Mouse (Mus musculus) hindbrain, embryonic 10.5 days (tissue): ENCODE data around the gene Cs. TPM values are rescaled to one million over a fixed set of nuclear protein-coding genes. Genes with fewer than 3 reads are reported as not detected.

Experiments used
- DNase-seq: peaks from one replicate; pipeline ENCODE4 v3.0.0-alpha.2; 2017; ENCODE audit warnings: low spot score
- H3K27ac ChIP-seq: fragments of 300-500 bp; sonication (generic); 2 replicates; pipeline ENCODE4 v1.5.1; 2016; ENCODE audit warnings: mild to moderate bottlenecking, moderate library complexity
- H3K27me3 ChIP-seq: fragments of 300-500 bp; sonication (generic); 2 replicates; pipeline ENCODE4 v1.6.1; 2016; ENCODE audit warnings: mild to moderate bottlenecking; ENCODE audit not compliant: poor library complexity, insufficient read depth, severe bottlenecking
- H3K36me3 ChIP-seq: fragments of 300-500 bp; sonication (generic); 2 replicates; pipeline ENCODE4 v1.6.1; 2016; ENCODE audit warnings: mild to moderate bottlenecking, moderate library complexity
- H3K4me1 ChIP-seq: fragments of 300-500 bp; sonication (generic); replicated peaks from 2 replicates; pipeline ENCODE4 v1.6.1; 2016; ENCODE audit warnings: mild to moderate bottlenecking
- H3K4me3 ChIP-seq: fragments of 300-500 bp; sonication (generic); 2 replicates; pipeline ENCODE4 v1.5.1; 2016; ENCODE audit warnings: mild to moderate bottlenecking, moderate library complexity
- H3K9me3 ChIP-seq: fragments of 300-500 bp; sonication (generic); 2 replicates; pipeline ENCODE4 v1.6.1; 2016; ENCODE audit warnings: mild to moderate bottlenecking, moderate library complexity
- WGBS: fragments of 180-500 bp; shearing (Covaris S2); methylation state at CpG from one replicate; pipeline ENCODE4 v1.1.7; 2016; 5-methylcytosine and 5-hydroxymethylcytosine counted together
- polyA plus RNA-seq: library from polyadenylated mRNA; unstranded; fragments of >200 nt; fragmentation: Nextera tagmentation; extraction: Ambion mirVana; gene quantifications from 2 replicates; pipeline ENCODE4 v1.2.1, GENCODE M21; 2016

Gene Cs
- polyA plus RNA-seq, 1 experiment from 2014 or later: 231 TPM

DNA sequence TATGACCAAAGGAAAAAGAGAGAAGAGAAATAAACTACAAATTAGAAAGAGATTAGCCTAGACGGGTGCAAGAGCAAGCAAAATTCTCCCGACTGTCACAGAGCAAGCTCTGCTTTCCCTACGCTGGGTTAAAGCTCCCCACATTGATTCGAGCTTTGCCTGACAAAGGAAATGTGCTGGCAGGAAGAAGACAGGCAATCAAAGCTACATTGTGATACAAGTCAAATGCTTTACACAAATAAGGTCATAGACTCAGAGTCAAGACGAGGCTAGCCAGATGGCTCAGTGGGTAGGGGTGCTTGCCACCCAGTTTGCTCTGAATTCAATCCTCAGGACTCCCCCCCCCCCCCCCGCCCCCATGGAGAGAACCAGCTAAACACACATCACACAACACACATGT is 32.5 kb downstream of the Cs start:
- no peaks in the 10 kb centered on the region for H3K27me3 ChIP-seq
- no peaks in the 10 kb centered on the region for H3K9me3 ChIP-seq
- DNase-seq: no peak
- H3K27ac ChIP-seq: no peak overlapping the region
- H3K4me1 ChIP-seq: peaks cover 25% of the 10 kb centered on the region
- peaks cover 8% of the 10 kb centered on the region for H3K36me3 ChIP-seq
- H3K4me3 ChIP-seq: no peak overlapping the region
- WGBS: 69% methylated on average over 5 of the region's 6 CpGs

DNA sequence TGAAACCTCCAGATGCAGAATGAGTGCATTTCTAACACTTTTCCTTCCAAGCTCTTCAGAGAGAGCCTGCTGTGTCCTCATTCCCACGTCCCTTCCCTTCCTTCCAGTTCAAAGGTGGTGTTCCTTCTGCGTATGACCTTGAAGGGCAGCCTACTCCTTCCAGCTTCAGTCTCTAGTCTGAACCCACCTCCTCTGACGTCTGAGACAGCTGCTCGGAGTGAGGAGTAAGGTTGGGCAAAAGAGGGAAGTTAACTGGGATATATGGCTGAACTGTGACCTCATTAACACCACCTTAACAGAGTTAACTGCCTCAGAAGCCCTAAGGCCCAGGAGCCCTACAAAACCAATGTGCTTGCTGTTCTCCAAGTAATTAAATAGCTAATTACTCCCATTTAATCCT is 33.1 kb downstream of the Cs start:
- peaks cover 25% of the 10 kb centered on the region for H3K4me1 ChIP-seq
- H3K27me3 ChIP-seq: no peaks in the 10 kb centered on the region
- no peaks in the 10 kb centered on the region for H3K9me3 ChIP-seq
- H3K27ac ChIP-seq: no peak overlapping the region
- peaks cover 2% of the 10 kb centered on the region; the same call in 1 of the 2 replicates for H3K36me3 ChIP-seq
- 67% methylated on average over 4 of the region's 4 CpGs for WGBS
- H3K4me3 ChIP-seq: no peak overlapping the region
- no peak for DNase-seq

DNA sequence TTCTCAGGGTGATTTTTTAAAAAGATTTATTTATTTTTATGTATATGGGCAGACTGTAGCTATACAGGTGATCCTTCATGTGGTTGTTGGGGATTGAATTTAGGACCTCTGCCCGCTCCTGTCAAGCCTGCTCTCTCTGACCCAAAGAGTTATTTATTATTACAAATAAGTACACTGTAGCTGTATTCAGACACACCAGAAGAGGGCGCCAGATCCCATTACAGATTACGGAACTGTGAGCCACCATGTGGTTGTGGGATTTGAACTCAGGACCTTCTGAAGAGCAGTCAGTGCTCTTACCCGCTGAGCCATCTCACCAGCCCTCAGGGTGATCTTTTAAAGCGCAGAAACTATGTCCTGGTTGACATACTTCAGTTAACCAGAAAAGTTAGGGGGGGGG is 34.6 kb downstream of the Cs start:
- no peaks in the 10 kb centered on the region for H3K9me3 ChIP-seq
- H3K36me3 ChIP-seq: no peaks in the 10 kb centered on the region
- no peak for DNase-seq
- H3K27me3 ChIP-seq: no peaks in the 10 kb centered on the region
- H3K4me3 ChIP-seq: no peak overlapping the region
- H3K4me1 ChIP-seq: peaks cover 35% of the 10 kb centered on the region
- no peak overlapping the region for H3K27ac ChIP-seq
- 79% methylated on average over 5 of the region's 5 CpGs for WGBS

DNA sequence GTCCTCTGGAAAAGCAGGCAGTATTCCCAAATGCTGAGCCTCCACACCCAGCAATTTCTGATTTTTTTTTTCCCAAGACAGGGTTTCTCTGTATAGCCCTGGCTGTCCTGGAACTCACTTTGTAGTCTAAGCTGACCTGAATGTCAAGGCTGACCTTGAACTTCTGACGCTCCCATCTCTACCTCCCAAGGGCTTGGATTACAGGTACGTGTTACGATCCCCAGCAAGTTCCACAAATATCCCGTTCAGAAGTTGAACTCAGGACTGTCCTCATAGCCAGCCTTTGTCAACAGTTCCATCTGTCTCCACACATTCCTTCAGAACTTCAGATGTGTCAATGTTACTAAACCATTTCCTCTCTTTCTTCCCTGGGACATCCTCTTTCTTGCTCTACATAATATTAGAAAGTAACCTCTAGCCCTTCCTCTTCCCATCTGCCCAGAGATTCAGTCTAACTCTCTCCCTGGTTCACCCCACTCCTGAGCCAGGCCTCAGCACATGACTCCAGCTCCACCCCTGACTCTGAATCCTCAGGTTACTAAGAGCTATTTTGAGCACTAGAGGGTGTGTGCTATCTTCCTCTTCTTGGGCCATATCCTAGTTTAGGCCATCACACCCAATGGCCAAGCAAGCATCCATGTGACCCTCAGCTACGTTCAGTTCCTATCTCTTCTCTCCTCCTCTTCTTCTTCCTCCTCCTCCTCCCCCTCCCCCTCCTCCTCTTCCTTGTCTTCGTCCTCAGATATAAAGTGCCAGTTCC is 35.6 kb downstream of the Cs start:
- H3K9me3 ChIP-seq: no peaks in the 10 kb centered on the region
- DNase-seq: no peak
- no peak overlapping the region for H3K4me3 ChIP-seq
- no peaks in the 10 kb centered on the region for H3K27me3 ChIP-seq
- WGBS: 85% methylated on average over 6 of the region's 6 CpGs
- peaks cover 33% of the 10 kb centered on the region for H3K4me1 ChIP-seq
- H3K27ac ChIP-seq: no peak overlapping the region
- peaks cover 3% of the 10 kb centered on the region for H3K36me3 ChIP-seq

DNA sequence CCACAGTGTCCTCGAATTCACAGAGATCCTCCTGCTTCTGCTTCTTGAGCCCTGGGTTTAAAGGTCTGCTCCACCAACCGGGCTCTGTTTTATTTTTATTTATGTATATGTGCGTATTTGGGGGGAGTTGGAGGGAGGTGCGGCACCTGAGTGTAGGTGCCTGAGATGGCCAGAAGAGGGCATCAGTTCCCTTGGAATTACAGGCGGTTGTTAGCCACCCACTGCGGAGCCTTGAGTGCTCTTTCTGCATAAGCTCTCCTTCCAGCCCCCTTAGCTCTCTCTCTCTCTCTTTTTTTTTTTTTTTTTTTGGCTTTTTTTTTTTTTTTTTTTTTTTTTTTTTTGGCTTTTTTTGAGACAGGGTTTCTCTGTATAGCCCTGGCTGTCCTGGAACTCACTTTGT is 36.9 kb downstream of the Cs start:
- no peak for DNase-seq
- Histone ChIP-seq H3K9me3 (no peaks in the 10 kb centered on the region), H3K27me3 (no peaks in the 10 kb centered on the region), H3K27ac (no peak overlapping the region), H3K4me3 (no peak overlapping the region), H3K36me3 (peaks cover 15% of the 10 kb centered on the region), H3K4me1 (peaks cover 35% of the 10 kb centered on the region)
- 77% methylated on average over 6 of the region's 6 CpGs for WGBS

DNA sequence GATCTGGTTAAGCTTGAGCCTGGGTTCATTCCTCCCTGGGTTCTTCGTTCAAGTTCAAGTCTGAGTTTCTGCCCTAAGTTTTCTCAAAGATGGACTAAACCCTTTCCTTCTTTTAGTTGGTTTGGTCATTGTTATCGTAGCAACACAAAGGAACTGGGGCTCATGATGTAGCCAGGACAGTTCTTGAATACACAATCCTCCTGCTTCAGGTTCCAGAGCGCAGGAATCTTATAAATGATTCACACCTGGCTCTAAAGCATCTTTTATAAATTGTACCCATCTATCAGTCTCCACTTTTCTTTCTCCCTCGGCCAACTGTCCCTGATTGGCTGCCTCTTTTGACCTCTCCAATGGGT is 38.5 kb downstream of the Cs start:
- H3K4me1 ChIP-seq: peaks cover 28% of the 10 kb centered on the region
- peaks cover 32% of the 10 kb centered on the region for H3K36me3 ChIP-seq
- 49% methylated on average over 4 of the region's 4 CpGs for WGBS
- no peak for DNase-seq
- H3K27me3 ChIP-seq: no peaks in the 10 kb centered on the region
- no peaks in the 10 kb centered on the region for H3K9me3 ChIP-seq
- peak overlapping the region; percentile 98 for H3K4me3 ChIP-seq
- peak overlapping the region; percentile 98 for H3K27ac ChIP-seq

DNA sequence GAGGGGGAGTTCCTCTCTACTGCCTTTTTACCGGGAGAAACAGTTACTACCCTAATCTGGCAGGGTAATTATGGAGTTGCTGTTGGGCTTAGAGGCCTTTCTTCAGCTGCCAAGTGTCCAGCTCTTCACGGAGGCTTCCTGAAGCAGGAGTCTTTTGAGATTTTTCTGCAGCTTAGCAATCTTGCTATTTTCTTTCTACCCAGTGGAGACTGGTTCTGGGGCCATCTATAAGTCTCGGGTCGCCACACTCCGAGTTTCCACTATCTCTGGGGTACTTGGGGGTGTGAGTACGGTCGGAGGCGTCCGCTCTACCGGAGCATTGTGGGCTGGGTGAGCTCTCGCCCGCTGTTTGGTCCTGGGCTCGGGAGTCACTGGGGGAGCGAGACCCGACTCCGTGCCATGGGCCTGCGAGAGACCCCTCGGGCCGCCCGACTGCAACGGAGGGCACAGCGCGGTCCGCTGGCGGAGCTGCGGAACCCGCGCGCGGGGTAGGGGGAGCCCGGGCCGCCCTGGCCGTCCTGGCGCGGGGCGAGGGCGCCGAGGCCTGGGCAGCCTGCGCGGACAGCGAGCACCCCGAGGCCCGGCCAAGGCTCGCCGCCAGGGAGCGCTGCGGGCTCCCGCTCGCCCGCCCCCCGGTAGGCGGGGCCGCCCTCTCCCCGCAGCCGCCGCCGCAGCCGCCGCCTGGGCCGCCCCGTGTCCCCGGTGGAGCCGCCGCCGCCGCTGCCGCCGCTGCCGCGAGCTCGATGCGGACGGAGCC is 39.1 kb downstream of the Cs start, which contains the start of gene Ankrd52:
TSS of gene Ankrd52 (plus strand) at position 661 of the 757 bp plus-strand sequence.
- Histone ChIP-seq H3K9me3 (no peaks in the 10 kb centered on the region), H3K4me1 (peaks cover 28% of the 10 kb centered on the region), H3K27me3 (no peaks in the 10 kb centered on the region), H3K27ac (peak within 1 kb of the TSS; percentile 98), H3K36me3 (peaks cover 37% of the 10 kb centered on the region), H3K4me3 (peak within 1 kb of the TSS; percentile 98)
- under 1% methylated on average over 72 of the region's 73 CpGs for WGBS
- peak; percentile 84 for DNase-seq

DNA sequence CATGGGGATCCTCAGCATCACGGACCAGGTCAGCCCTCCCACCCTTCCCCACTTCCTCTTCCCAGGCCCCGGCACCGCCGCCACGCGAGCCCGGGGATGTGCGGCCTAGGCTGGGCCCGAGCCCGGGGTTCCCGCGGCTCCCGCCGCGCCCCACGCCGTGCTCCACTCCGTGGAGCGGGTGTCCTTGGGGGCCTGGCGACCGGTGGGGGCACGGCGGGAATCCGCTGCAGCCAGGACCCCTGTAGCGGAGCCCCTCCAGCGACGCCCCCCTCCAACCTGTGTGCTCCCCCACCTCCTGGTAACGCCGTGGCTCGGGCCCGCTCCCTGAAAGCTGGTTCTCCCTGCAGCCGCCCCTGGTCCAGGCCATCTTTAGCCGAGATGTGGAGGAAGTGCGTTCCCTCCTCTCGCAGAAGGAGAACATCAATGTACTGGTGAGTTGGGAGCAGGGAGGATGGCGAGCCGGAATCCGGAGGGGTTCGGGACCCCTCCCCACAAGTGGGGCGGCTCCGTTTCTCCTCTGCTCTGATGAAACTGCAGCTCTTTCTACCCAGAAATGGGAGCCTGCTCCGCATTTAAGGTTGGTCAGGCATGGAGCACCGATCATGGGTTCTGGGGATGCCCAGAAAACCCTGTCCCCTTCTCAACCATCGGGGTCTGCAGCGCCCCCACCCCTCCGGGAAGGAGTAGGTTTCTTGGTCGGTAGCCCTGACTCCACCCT is 39.8 kb downstream of the Cs start:
- Histone ChIP-seq H3K27me3 (no peaks in the 10 kb centered on the region), H3K4me1 (peaks cover 28% of the 10 kb centered on the region), H3K4me3 (peak overlapping the region; percentile 98), H3K36me3 (peaks cover 45% of the 10 kb centered on the region), H3K27ac (peak overlapping the region; percentile 98), H3K9me3 (no peaks in the 10 kb centered on the region)
- WGBS: under 1% methylated on average over 46 of the region's 47 CpGs
- DNase-seq: peak; percentile 71

DNA sequence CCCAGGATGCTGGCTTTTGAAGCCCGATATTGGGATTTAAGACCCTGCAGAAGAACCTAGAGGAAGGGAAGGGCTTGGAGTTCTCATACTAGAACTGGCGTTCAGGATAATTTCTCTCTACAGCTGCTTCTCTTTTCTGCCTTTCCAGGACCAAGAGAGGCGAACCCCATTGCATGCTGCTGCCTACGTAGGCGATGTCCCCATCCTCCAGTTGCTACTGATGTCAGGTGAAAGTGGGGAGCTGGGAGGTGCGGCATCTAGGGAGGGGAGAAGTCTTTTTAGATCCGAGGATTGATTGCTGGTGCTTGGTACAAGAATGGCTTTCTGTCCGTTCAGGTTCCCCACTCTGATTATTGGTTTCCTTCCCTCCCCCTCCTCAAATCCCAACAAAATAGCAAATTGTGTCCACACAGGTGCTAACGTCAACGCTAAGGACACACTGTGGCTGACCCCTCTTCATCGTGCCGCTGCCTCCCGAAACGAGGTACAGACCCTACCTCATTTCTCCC is 40.5 kb downstream of the Cs start:
- Histone ChIP-seq H3K27me3 (no peaks in the 10 kb centered on the region), H3K4me3 (peak overlapping the region; percentile 98), H3K9me3 (no peaks in the 10 kb centered on the region), H3K36me3 (peaks cover 51% of the 10 kb centered on the region), H3K4me1 (peaks cover 28% of the 10 kb centered on the region), H3K27ac (peak overlapping the region; percentile 98)
- 61% methylated on average over 14 of the region's 14 CpGs for WGBS
- DNase-seq: no peak

DNA sequence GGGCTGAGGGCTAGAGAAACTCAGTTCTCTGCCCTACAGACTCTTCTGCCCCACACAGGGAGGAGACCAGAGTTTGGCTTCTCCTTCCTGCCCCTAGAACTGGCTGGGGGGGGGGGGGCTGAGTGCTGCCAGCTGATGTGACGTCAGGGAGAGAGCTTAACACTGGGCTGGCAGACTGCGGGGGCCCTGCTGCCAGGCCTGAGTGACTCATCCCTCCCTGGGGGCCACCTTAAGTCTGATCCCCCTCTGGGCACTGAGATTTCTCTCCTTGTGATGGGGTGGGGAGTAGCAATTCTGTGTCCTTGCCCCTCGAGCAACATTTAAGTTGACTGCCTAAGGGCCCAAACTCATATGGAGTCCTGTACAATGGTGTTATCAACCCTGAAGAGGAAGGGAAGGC is 40.9 kb downstream of the Cs start:
- H3K9me3 ChIP-seq: no peaks in the 10 kb centered on the region
- H3K4me1 ChIP-seq: peaks cover 28% of the 10 kb centered on the region
- peak overlapping the region; percentile 98 for H3K4me3 ChIP-seq
- no peaks in the 10 kb centered on the region for H3K27me3 ChIP-seq
- peaks cover 56% of the 10 kb centered on the region for H3K36me3 ChIP-seq
- no peak for DNase-seq
- WGBS: 78% methylated on average over 3 of the region's 3 CpGs
- H3K27ac ChIP-seq: peak overlapping the region; percentile 98; the same call in 1 of the 2 replicates

DNA sequence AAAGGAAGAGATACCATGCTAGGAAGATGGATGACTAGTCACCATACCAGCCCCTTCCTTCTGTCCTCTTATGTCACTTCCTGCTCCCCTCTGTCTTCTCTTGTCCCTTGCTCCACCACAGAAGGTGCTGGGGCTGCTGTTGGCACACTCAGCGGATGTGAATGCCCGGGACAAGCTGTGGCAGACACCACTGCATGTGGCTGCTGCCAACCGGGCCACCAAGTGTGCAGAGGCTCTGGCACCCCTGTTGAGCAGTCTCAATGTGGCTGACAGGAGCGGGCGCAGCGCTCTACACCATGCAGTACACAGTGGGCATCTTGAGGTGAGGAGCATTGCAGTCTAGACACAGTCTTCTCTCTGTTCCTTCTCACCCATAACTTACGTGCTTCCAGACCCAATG is 41.7 kb downstream of the Cs start:
- no peak for DNase-seq
- H3K9me3 ChIP-seq: no peaks in the 10 kb centered on the region
- H3K4me3 ChIP-seq: no peak overlapping the region
- no peak overlapping the region for H3K27ac ChIP-seq
- WGBS: 98% methylated on average over 7 of the region's 7 CpGs
- no peaks in the 10 kb centered on the region for H3K27me3 ChIP-seq
- H3K36me3 ChIP-seq: peaks cover 64% of the 10 kb centered on the region
- H3K4me1 ChIP-seq: peaks cover 28% of the 10 kb centered on the region

DNA sequence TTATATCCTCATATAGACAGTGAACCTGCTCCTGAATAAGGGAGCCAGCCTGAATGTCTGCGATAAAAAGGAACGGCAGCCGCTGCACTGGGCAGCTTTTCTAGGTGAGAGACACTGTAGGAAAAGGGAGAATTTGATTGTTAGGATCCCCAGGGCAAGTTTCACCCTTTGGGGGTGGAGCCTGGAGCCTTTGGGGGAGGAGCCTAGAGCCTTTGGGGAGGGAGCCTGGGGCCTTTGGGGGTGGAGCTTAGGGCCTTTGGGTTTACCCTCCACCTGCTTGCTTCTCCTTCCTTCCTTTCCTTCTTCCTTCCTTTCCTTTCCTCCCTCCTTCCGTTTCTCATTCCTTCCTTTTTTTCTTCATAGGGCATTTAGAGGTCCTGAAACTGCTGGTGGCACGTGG is 43.0 kb downstream of the Cs start:
- H3K9me3 ChIP-seq: no peaks in the 10 kb centered on the region
- H3K27me3 ChIP-seq: no peaks in the 10 kb centered on the region
- peaks cover 77% of the 10 kb centered on the region for H3K36me3 ChIP-seq
- DNase-seq: no peak
- H3K4me1 ChIP-seq: peaks cover 28% of the 10 kb centered on the region
- no peak overlapping the region for H3K4me3 ChIP-seq
- no peak overlapping the region for H3K27ac ChIP-seq
- WGBS: 88% methylated on average over 5 of the region's 5 CpGs
